Mouse (Mus musculus) C2C12 (cell line): Measurements from ENCODE around the gene Cdkl3. TPM values are rescaled to one million over a fixed set of nuclear protein-coding genes. Genes with fewer than 3 reads are reported as not detected.
A peak's percentile ranks its signal among the peaks of the same experiment; 100 is the strongest.

ENCODE experiments used
- H3K27me3 ChIP-seq: one replicate; pipeline ENCODE4 v1.6.1; 2011; ENCODE audit not compliant: control insufficient read depth, insufficient read depth, insufficient read length
- H3K36me3 ChIP-seq: one replicate; pipeline ENCODE4 v1.6.1; 2011; ENCODE audit not compliant: control insufficient read depth, insufficient read depth
- H3K4me3 ChIP-seq: one replicate; pipeline ENCODE4 v1.5.1; 2011; ENCODE audit warnings: mild to moderate bottlenecking, control low read depth; ENCODE audit not compliant: poor library complexity, insufficient read depth, severe bottlenecking
- H3K79me2 ChIP-seq: one replicate; pipeline ENCODE4 v1.6.1; 2011; ENCODE audit not compliant: control insufficient read depth, insufficient read depth
- H3K79me3 ChIP-seq: one replicate; pipeline ENCODE4 v1.6.1; 2011; ENCODE audit warnings: low read depth, control low read depth
- H3ac ChIP-seq: one replicate; pipeline ENCODE3; 2011; ENCODE audit warnings: low read depth; ENCODE audit not compliant: control insufficient read depth, insufficient read length
- CEBPB ChIP-seq: IDR thresholded peaks from one replicate; pipeline ENCODE4 v1.6.1; 2011; ENCODE audit warnings: low read depth, mild to moderate bottlenecking, control low read depth, moderate library complexity
- CTCF ChIP-seq: IDR thresholded peaks from one replicate; pipeline ENCODE4 v1.5.1; 2011; ENCODE audit not compliant: control insufficient read depth, insufficient read depth, insufficient read length
- FOSL1 ChIP-seq: IDR thresholded peaks from one replicate; pipeline ENCODE4 v1.8.0; 2011; ENCODE audit warnings: mild to moderate bottlenecking, low read length; ENCODE audit not compliant: poor library complexity, insufficient read depth, severe bottlenecking
- MAX ChIP-seq: IDR thresholded peaks from one replicate; pipeline ENCODE4 v1.6.1; 2011; ENCODE audit warnings: mild to moderate bottlenecking, control low read depth
- MYOD1 ChIP-seq: IDR thresholded peaks from one replicate; pipeline ENCODE4 v1.6.1; 2011; ENCODE audit warnings: low read depth; ENCODE audit not compliant: control insufficient read depth, insufficient read length
- MYOG ChIP-seq: IDR thresholded peaks from one replicate; pipeline ENCODE4 v1.6.1; 2011; ENCODE audit not compliant: control insufficient read depth, insufficient read length; ENCODE audit errors: extremely low read depth
- USF1 ChIP-seq: IDR thresholded peaks from one replicate; pipeline ENCODE4 v1.6.1; 2011; ENCODE audit warnings: low read depth, mild to moderate bottlenecking, control low read depth, moderate library complexity
- long read RNA-seq, 2 experiments: library from polyadenylated mRNA; unstranded; transcript quantifications; one replicate each; pipeline ENCODE4 v2.0.0; 2019 to 2020
- polyA plus RNA-seq: library from polyadenylated mRNA; unstranded; fragments of >200 nt; fragmentation: generic; extraction: Trizol; gene quantifications from one replicate; pipeline ENCODE4 v1.2.1, GENCODE M21; 2012; ENCODE audit warnings: missing spikeins

Gene Cdkl3
- polyA plus RNA-seq: 1.7 TPM
- long read RNA-seq, experiment 1, partial matches to known transcripts: 1 of 5 reads
- long read RNA-seq, experiment 1, other reads (novel, unspliced or antisense): 4 of 5 reads
- long read RNA-seq, experiment 2, partial matches to known transcripts: 8 of 22 reads
- long read RNA-seq, experiment 2, other reads (novel, unspliced or antisense): 10 of 22 reads

DNA sequence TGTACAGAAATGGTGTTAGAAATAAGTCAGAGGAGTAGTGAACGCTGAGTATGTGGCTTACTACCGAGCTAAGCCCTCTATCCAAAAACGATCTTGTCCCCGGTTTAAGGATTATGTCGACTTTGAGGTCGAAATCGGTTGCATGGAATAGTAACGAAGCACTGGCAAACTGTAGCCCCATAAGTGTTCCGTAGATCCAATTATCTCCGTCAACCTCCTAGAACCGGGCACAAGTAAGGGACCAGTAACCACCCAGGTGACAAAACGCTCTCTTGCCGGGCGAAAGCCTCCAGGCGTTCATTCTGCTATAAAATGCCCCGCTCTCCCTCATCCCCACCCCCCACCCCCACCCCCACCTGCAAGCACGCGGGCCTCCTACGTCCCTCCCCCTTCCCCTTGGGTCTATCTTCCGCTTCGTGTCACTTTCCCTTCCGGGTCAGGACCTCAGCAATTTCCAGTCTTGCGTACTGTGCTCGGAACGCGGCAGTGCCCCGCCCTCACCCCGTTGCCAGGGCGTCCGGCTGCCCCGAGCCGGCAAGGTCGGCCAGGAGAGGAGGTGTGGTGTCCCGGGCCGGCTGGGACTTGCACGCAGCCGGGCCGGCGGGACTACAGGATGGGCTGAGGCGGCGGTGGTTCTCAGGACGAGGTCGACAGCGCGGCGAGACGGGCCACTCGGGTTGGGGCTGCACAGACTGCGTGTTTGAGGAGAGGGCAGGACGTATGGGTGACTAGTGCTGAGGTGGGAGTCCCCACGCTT, at the start of gene Cdkl3:
Gene Cdkl3, plus strand, starts transcription at position 450 of the 757 bp plus-strand sequence.
- Histone ChIP-seq H3ac (peak within 1 kb of the TSS; percentile 79), H3K79me2 (peaks cover 27% of the 10 kb centered on the region), H3K36me3 (no peaks in the 10 kb centered on the region), H3K79me3 (peaks cover 10% of the 10 kb centered on the region), H3K4me3 (peak within 1 kb of the TSS; percentile 81), H3K27me3 (no peaks in the 10 kb centered on the region)
- TF ChIP-seq MAX (peak; percentile 80), FOSL1 (no peak)

DNA sequence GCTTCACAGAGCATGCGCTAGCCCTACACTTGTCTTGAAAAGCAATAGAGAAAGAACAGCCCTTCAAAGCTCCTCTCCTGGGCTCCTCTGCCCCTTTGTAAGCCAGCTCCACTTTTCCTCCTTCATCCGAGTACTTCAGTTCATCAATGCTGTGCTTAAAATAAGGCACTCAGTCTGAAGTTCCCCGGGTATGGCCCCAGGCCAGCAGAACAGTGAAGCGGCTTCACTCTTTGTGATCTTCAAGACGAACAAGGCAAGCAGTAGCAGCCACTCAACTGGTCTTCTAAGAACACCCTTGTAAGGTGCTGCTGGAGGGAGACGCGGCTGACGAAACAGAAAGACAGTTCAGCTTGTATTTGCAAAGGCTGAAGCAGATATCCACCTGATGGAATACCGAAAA, 47.9 kb upstream of the Cdkl3 start:
- H3K27me3 ChIP-seq: no peaks in the 10 kb centered on the region
- no peak overlapping the region for H3K4me3 ChIP-seq
- no peak overlapping the region for H3ac ChIP-seq
- no peaks in the 10 kb centered on the region for H3K79me2 ChIP-seq
- H3K79me3 ChIP-seq: no peaks in the 10 kb centered on the region
- no peaks in the 10 kb centered on the region for H3K36me3 ChIP-seq
- no peak for TF ChIP-seq CTCF
- TF ChIP-seq MAX: no peak
- TF ChIP-seq MYOG: no peak
- TF ChIP-seq MYOD1: no peak
- no peak for TF ChIP-seq FOSL1
- TF ChIP-seq CEBPB: no peak
- no peak for TF ChIP-seq USF1

DNA sequence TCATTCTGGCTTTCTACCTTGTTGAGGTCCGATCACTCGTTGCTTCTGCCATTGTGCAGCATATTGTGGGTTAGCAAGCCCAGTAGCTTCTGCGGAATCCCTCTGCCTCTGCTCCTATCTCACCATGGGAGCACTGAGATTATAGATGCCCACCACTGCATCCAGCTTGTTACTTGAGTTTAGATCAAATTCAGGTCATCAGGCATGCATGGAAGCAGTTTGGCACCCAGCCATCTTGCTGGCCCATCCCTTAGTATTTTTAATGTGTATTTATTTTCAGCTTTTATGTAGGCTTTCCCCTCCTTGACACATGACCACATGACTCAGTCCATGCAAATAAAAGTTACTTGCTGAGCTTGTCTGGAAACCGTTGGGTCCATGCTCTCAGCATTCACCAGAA, 46.3 kb upstream of the Cdkl3 start:
- no peak overlapping the region for H3K4me3 ChIP-seq
- no peaks in the 10 kb centered on the region for H3K79me3 ChIP-seq
- H3K36me3 ChIP-seq: no peaks in the 10 kb centered on the region
- TF ChIP-seq USF1 (no peak), MYOG (no peak), MAX (no peak), CEBPB (no peak), MYOD1 (no peak), FOSL1 (no peak)
- no peaks in the 10 kb centered on the region for H3K27me3 ChIP-seq
- no peaks in the 10 kb centered on the region for H3K79me2 ChIP-seq
- H3ac ChIP-seq: no peak overlapping the region

DNA sequence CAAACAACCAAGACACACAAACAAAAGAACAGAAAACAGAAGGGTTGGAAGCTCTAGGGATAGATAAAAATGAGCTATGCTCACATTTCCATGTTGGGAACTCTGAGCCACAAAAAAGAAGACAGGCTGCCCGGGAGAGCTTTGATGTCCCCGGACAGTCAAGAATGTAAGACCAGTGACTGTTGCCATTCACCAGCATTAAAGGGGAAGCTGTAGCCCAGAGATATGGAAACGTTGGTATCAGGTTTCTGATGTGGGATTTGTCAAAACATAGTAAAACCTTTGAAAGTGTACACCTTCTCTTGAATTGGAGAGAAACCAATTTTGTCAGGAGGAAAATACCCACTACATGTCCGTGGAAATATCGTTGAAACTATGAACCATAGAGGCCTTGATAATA, 44.5 kb upstream of the Cdkl3 start:
- no peak for TF ChIP-seq CTCF
- TF ChIP-seq MAX: no peak
- no peak for TF ChIP-seq MYOG
- no peak for TF ChIP-seq USF1
- TF ChIP-seq FOSL1: no peak
- TF ChIP-seq MYOD1: no peak
- TF ChIP-seq CEBPB: no peak
- H3K27me3 ChIP-seq: no peaks in the 10 kb centered on the region
- no peaks in the 10 kb centered on the region for H3K79me3 ChIP-seq
- no peak overlapping the region for H3ac ChIP-seq
- H3K36me3 ChIP-seq: no peaks in the 10 kb centered on the region
- no peak overlapping the region for H3K4me3 ChIP-seq
- no peaks in the 10 kb centered on the region for H3K79me2 ChIP-seq

DNA sequence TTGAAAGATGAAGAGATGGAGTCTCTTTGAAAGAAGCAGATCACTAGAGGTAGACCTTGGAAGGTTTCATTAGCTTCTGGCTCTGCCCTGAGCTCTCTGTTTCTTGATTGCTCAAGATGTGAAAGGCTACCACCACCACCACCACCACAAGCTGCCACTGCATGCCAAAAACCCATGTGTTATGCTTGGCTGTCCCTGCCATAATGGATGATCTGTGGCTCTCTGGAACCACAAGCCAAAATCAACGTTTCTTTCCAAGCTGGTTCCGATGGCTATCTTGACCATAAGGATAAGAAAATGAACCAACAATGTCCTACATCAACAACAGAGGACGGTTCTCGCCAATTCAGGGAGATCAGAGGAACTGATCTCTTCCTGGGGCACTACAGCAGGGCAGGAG, 44.0 kb upstream of the Cdkl3 start:
- no peak overlapping the region for H3K4me3 ChIP-seq
- TF ChIP-seq CEBPB (no peak), FOSL1 (no peak), MYOG (no peak), MAX (no peak), MYOD1 (no peak), CTCF (no peak), USF1 (no peak)
- no peaks in the 10 kb centered on the region for H3K79me2 ChIP-seq

DNA sequence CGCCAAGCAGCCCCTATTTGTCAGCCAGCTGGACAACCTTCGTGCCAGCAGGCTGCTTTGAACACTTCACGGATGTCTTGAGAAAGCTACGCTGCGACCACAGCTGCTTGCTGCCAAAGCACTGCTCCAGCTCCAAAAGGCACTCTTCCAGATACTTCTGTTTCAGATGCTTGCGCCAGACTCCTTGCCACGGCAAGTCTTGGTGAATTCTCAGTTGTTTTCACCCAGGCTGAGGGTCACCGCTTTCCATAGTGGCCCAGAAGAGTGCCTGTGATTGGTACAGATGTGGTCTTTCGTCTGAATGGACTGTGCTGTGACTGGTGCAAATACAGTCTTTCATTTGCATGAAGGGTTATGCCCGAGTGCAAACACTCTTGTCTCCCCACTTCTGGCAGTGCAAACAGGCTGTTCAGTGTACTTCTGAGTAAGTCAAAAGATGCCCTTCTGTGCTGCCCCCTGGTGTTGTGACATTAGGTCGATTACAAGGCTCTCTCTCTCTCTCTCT, 43.0 kb upstream of the Cdkl3 start:
- Histone ChIP-seq H3K79me2 (no peaks in the 10 kb centered on the region), H3ac (no peak overlapping the region), H3K36me3 (no peaks in the 10 kb centered on the region), H3K27me3 (no peaks in the 10 kb centered on the region), H3K4me3 (no peak overlapping the region), H3K79me3 (no peaks in the 10 kb centered on the region)
- TF ChIP-seq MYOD1 (no peak), FOSL1 (no peak), CEBPB (no peak), CTCF (no peak), MYOG (no peak), MAX (no peak), USF1 (no peak)

More for the DNA sequence above, 44.0 kb upstream of the Cdkl3 start:
- no peaks in the 10 kb centered on the region for H3K27me3 ChIP-seq
- no peaks in the 10 kb centered on the region for H3K79me3 ChIP-seq
- H3K36me3 ChIP-seq: no peaks in the 10 kb centered on the region
- H3ac ChIP-seq: no peak overlapping the region
